Mouse (Mus musculus): ENCODE measurements at regions not wholly inside any gene's neighbourhood (a gene's known extent, or its start where the extent isn't known, plus 50 kb on each side); places are given as distances from the start of the nearest gene placed in this dataset.

DNA sequence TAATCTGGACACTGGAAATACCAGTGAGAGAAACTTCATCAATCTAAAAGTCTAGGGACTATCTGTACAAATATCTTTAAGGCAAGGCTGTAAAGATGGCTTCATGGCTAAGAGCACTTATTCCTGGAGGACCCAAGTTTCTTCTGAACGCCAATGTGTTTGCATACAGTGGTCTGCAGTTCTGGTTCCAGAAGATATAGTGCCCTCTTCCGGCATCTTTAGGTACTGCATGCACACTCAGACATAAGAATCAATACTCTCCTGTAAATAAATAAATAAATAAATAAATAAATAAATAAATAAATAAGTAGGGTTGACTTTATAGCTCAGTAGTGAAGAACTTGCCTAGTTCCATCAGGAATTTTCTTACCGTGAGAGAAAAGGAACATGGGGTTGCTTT is 155.4 kb upstream of the Cadm2 start:
- CTCF ChIA-PET: interaction anchor here (1.3 kb wide), 1 partner anchor 32 kb away, joined by 3 read pairs; no protein-coding TSS in a partner anchor
- peak; percentile 0 for DNase-seq (ENCODE audit: low read depth, low spot score)
- peaks cover 11% of the 10 kb centered on the region for H3K27me3 ChIP-seq
- peak; percentile 68 for TF ChIP-seq CTCF (IDR thresholded peaks at IDR 0.05)
- POLR2A ChIA-PET: no interaction called here
- no peak for ATAC-seq
- in situ Hi-C loops (cut with MboI; ENCODE audit: low pct_unique_long_range_greater_than_20kb): loop anchor here (10.0 kb wide), 2 partner anchors 681 to 901 kb away; no protein-coding TSS in a partner anchor

- POLR2A ChIA-PET: no interaction called here
- DNase-seq (ENCODE audit: low read depth, low spot score): no peak
- CTCF ChIA-PET: no interaction called here
- peak; percentile 47 for TF ChIP-seq CTCF (IDR thresholded peaks at IDR 0.05)
- H3K27me3 ChIP-seq: peaks cover 8% of the 10 kb centered on the region
- no peak for ATAC-seq
- in situ Hi-C loops (cut with MboI; ENCODE audit: low pct_unique_long_range_greater_than_20kb): no loop called here
Measured at GRCm38 (mm10) chr16:67769114-67769513, 148.4 kb upstream of the Cadm2 start.

GRCm38 (mm10) chr16:67735398-67735797 is 114.7 kb upstream of the Cadm2 start:
- no peak for TF ChIP-seq CTCF (IDR thresholded peaks at IDR 0.05)
- in situ Hi-C loops (cut with MboI; ENCODE audit: low pct_unique_long_range_greater_than_20kb): no loop called here
- DNase-seq (ENCODE audit: low read depth, low spot score) (no peak), ATAC-seq (no peak)
- peaks cover 9% of the 10 kb centered on the region for H3K27me3 ChIP-seq
- ChIA-PET POLR2A (no interaction called here), CTCF (interaction anchor here (1.0 to 1.3 kb wide), 2 partner anchors 11 to 26 kb away, joined by 3 read pairs; no protein-coding TSS in a partner anchor)

DNA sequence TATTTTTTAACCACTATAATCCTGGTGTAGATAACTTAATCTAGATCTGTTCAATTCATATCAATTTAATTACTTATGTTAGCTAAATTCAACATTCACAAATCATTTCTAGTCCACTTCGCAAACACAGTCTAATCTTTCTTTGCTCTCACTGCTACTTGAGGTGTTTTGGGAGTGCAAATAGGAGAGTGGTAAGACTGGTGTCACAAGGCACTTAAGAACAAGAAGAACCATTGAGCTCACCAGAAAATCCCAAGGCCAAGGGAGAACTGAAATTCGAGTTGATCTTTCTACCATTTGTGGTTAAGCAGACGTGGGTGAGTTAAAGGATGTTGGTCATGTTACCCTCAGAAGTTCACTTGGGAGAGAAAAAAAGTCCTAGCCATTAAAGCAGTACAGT is 77.9 kb upstream of the Cadm2 start:
- no peak for DNase-seq (ENCODE audit: low read depth, low spot score)
- CTCF ChIA-PET: no interaction called here
- in situ Hi-C loops (cut with MboI; ENCODE audit: low pct_unique_long_range_greater_than_20kb): no loop called here
- H3K27me3 ChIP-seq: peaks cover 4% of the 10 kb centered on the region
- ATAC-seq: no peak
- TF ChIP-seq CTCF (IDR thresholded peaks at IDR 0.05): no peak
- POLR2A ChIA-PET: no interaction called here

Data from Patski (cell line).